Mouse (Mus musculus) kidney, embryonic 14.5 days (tissue): ENCODE measurements around the gene Pros1. TPM values are rescaled to one million over a fixed set of nuclear protein-coding genes. Genes with fewer than 3 reads are reported as not detected.

Source experiments
- ATAC-seq: fragments of 200-750 bp; cut with Nextera tagmentation; 2 replicates; pipeline ENCODE4 v1.8.0; 2017; ENCODE audit warnings: moderate number of reproducible peaks, mild to moderate bottlenecking, moderate TSS enrichment, moderate library complexity; ENCODE audit not compliant: low FRiP score, low TSS enrichment
- H3K27ac ChIP-seq: fragments of 300-500 bp; sonication (generic); 2 replicates; pipeline ENCODE4 v1.5.1; 2014; ENCODE audit warnings: low read depth, mild to moderate bottlenecking, low read length, moderate library complexity, mixed read lengths
- H3K27me3 ChIP-seq: fragments of 300-500 bp; sonication (generic); 2 replicates; pipeline ENCODE4 v1.6.1; 2014; ENCODE audit warnings: mild to moderate bottlenecking, low read length; ENCODE audit not compliant: control insufficient read depth, insufficient read depth
- H3K36me3 ChIP-seq: fragments of 300-500 bp; sonication (generic); 2 replicates; pipeline ENCODE4 v1.6.1; 2014; ENCODE audit warnings: low read length, mixed read lengths; ENCODE audit not compliant: control insufficient read depth, insufficient read depth
- H3K4me1 ChIP-seq: fragments of 300-500 bp; sonication (generic); 2 replicates; pipeline ENCODE4 v1.6.1; 2014; ENCODE audit warnings: low read length, mixed read lengths; ENCODE audit not compliant: control insufficient read depth, insufficient read depth
- H3K4me2 ChIP-seq: fragments of 300-500 bp; sonication (generic); replicated peaks from 2 replicates; pipeline ENCODE4 v1.6.1; 2014; ENCODE audit warnings: low read depth, mild to moderate bottlenecking, low read length
- H3K4me3 ChIP-seq: fragments of 300-500 bp; sonication (generic); 2 replicates; pipeline ENCODE4 v1.5.1; 2014; ENCODE audit warnings: mild to moderate bottlenecking, low read length
- H3K9ac ChIP-seq: fragments of 300-500 bp; sonication (generic); 2 replicates; pipeline ENCODE4 v1.6.1; 2014; ENCODE audit warnings: low read depth, mild to moderate bottlenecking, low read length, moderate library complexity
- H3K9me3 ChIP-seq: fragments of 300-500 bp; sonication (generic); 2 replicates; pipeline ENCODE4 v1.6.1; 2016; ENCODE audit warnings: low read length; ENCODE audit not compliant: control insufficient read depth
- WGBS: fragments of 180-500 bp; shearing (Covaris S2); extraction: QIAGEN DNeasy Blood & Tissue Kit; methylation state at CpG from one replicate; pipeline ENCODE4 v1.1.7; 2014; 5-methylcytosine and 5-hydroxymethylcytosine counted together
- polyA plus RNA-seq: library from polyadenylated mRNA; unstranded; fragments of >200 nt; fragmentation: Nextera tagmentation; extraction: Ambion mirVana; gene quantifications from 2 replicates; pipeline ENCODE4 v1.2.1, GENCODE M21; 2014

Pros1 gene
- polyA plus RNA-seq, 1 experiment from 2014 or later = 28.9 TPM

DNA sequence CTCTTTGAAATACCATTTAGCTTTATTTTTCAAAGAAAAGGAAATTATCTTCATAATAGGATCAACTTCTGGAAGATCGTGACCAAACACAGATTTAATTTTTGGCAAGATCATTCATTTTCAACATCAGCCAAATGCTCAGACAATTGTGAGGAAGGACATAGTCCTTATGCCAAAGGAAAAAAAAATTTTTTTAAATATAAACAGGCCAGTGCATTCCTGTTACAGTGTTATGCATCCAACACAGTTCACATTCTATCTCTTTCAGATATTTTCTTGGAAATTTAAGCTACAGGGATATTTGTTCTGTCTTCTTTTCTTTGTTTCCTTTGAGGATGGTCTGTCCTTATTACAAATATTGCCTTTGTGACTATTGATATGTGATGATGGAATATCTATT lies 57.3 kb downstream of the Pros1 start:
- ATAC-seq = no peak
- WGBS = 93% methylated on average over 1 of the region's 1 CpGs

GRCm38 (mm10) chr16:62912246-62912645 lies 58.1 kb downstream of the Pros1 start:
- H3K4me2 ChIP-seq = no peak overlapping the region
- H3K27ac ChIP-seq = no peak overlapping the region
- H3K9me3 ChIP-seq = no peaks in the 10 kb centered on the region
- H3K4me1 ChIP-seq = no peaks in the 10 kb centered on the region
- no peak for ATAC-seq
- H3K4me3 ChIP-seq = no peak overlapping the region
- no peak overlapping the region for H3K9ac ChIP-seq
- H3K36me3 ChIP-seq = no peaks in the 10 kb centered on the region
- 76% methylated on average over 2 of the region's 2 CpGs for WGBS
- no peaks in the 10 kb centered on the region for H3K27me3 ChIP-seq

More for the DNA sequence above, 57.3 kb downstream of the Pros1 start:
- Histone ChIP-seq H3K9ac (no peak overlapping the region), H3K9me3 (no peaks in the 10 kb centered on the region), H3K36me3 (no peaks in the 10 kb centered on the region), H3K4me2 (no peak overlapping the region), H3K4me1 (no peaks in the 10 kb centered on the region), H3K27me3 (no peaks in the 10 kb centered on the region), H3K27ac (no peak overlapping the region), H3K4me3 (no peak overlapping the region)

GRCm38 (mm10) chr16:62915530-62915929 lies 61.4 kb downstream of the Pros1 start:
- no peak overlapping the region for H3K4me3 ChIP-seq
- H3K9me3 ChIP-seq = no peaks in the 10 kb centered on the region
- no peaks in the 10 kb centered on the region for H3K36me3 ChIP-seq
- 95% methylated on average over 5 of the region's 5 CpGs for WGBS
- H3K27ac ChIP-seq = no peak overlapping the region
- H3K4me2 ChIP-seq = no peak overlapping the region
- no peaks in the 10 kb centered on the region for H3K4me1 ChIP-seq
- no peak for ATAC-seq
- H3K27me3 ChIP-seq = no peaks in the 10 kb centered on the region
- H3K9ac ChIP-seq = no peak overlapping the region

GRCm38 (mm10) chr16:62922245-62922644 lies 68.1 kb downstream of the Pros1 start:
- no peaks in the 10 kb centered on the region for H3K27me3 ChIP-seq
- H3K9me3 ChIP-seq = no peaks in the 10 kb centered on the region
- H3K27ac ChIP-seq = no peak overlapping the region
- H3K9ac ChIP-seq = no peak overlapping the region
- no peaks in the 10 kb centered on the region for H3K36me3 ChIP-seq
- no peak overlapping the region for H3K4me2 ChIP-seq
- ATAC-seq = no peak
- 28% methylated on average over 8 of the region's 8 CpGs for WGBS
- no peak overlapping the region for H3K4me3 ChIP-seq
- H3K4me1 ChIP-seq = peaks cover 4% of the 10 kb centered on the region; the same call in 1 of the 2 replicates

DNA sequence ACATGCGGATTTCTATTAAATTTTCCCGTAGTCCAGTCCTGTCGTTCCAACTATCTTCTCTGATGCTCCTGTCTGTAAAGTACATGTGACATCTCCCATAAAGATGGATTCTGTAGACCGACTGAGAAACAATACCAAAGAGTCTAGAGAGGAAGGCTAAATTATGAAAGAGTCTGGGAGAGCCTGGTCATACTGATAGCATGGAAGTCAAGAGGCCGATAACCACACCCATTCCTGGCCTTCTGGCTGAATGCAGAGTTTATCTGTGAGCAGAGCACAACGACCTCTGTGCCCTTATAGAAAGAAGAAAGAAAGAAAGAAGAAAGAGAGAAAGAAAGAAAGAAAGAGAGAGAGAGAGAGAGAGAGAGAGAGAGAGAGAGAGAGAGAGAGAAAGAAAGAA lies 77.2 kb downstream of the Pros1 start:
- H3K36me3 ChIP-seq = no peaks in the 10 kb centered on the region
- H3K4me2 ChIP-seq = no peak overlapping the region
- no peaks in the 10 kb centered on the region for H3K9me3 ChIP-seq
- 93% methylated on average over 6 of the region's 6 CpGs for WGBS
- no peaks in the 10 kb centered on the region for H3K4me1 ChIP-seq
- no peak overlapping the region for H3K4me3 ChIP-seq
- ATAC-seq = no peak
- no peaks in the 10 kb centered on the region for H3K27me3 ChIP-seq
- H3K27ac ChIP-seq = no peak overlapping the region
- H3K9ac ChIP-seq = no peak overlapping the region

GRCm38 (mm10) chr16:62936316-62936715 lies 82.2 kb downstream of the Pros1 start:
- H3K36me3 ChIP-seq = no peaks in the 10 kb centered on the region
- no peak for ATAC-seq
- H3K9me3 ChIP-seq = no peaks in the 10 kb centered on the region
- no peak overlapping the region for H3K9ac ChIP-seq
- no peak overlapping the region for H3K4me3 ChIP-seq
- no peaks in the 10 kb centered on the region for H3K27me3 ChIP-seq
- no peak overlapping the region for H3K4me2 ChIP-seq
- H3K4me1 ChIP-seq = no peaks in the 10 kb centered on the region
- 66% methylated on average over 11 of the region's 11 CpGs for WGBS
- no peak overlapping the region for H3K27ac ChIP-seq

DNA sequence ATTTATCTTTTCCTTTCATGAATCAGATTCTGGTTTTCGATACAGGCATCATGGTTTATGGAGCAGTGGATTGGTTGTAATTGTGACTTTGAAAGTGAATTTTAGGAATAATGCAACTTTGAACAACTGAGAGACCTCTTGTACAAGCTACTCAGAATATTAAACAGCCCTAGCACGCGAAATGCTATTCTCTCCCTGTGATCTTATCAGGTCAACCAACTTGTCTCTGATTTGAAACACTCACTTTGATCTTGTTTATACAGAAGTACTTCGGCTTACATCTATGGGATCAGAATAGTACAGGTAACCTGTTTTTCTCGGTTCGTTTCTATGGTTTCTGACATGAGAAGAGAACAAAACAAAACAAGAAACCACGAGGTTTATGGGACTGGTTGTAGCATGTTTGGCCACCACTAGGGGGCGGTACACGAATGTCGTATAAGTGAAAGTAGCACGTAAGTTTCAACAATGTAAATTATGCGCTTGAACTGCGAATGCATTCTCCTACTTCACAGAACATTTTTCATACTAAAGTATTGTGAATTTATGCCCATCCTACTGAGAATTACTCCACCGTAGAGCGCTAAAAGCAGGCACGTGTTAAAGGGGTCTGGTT lies 86.4 kb downstream of the Pros1 start:
- Histone ChIP-seq H3K4me1 (no peaks in the 10 kb centered on the region; the same call in 1 of the 2 replicates), H3K4me3 (no peak overlapping the region), H3K27ac (no peak overlapping the region), H3K4me2 (peak overlapping the region; percentile 35; the same call in 1 of the 2 replicates), H3K9me3 (no peaks in the 10 kb centered on the region), H3K9ac (no peak overlapping the region; the same call in 1 of the 2 replicates), H3K27me3 (no peaks in the 10 kb centered on the region), H3K36me3 (no peaks in the 10 kb centered on the region)
- ATAC-seq = peak; percentile 81
- WGBS = 22% methylated on average over 16 of the region's 16 CpGs

DNA sequence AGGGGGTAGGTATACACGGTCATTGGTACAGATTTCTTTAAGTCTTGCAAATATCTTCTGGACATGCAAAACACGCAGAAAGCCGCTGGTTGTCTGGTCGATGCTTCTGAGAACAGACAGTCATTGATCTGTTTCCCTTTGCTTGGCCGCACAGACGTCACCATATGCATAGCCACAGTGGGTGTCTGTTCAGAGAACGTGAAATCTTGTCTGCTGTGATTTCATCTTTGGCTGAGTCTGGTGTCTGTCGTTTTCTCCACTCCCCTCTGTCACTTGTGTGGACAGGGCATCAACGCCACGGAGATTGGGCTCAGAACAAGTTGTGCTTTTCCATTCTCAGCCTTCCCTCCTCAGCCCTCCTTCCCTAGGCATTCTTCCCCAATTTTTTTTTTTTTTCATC lies 87.7 kb downstream of the Pros1 start:
- no peak overlapping the region for H3K27ac ChIP-seq
- 78% methylated on average over 10 of the region's 10 CpGs for WGBS
- ATAC-seq = no peak; the same call in 1 of the 2 replicates

DNA sequence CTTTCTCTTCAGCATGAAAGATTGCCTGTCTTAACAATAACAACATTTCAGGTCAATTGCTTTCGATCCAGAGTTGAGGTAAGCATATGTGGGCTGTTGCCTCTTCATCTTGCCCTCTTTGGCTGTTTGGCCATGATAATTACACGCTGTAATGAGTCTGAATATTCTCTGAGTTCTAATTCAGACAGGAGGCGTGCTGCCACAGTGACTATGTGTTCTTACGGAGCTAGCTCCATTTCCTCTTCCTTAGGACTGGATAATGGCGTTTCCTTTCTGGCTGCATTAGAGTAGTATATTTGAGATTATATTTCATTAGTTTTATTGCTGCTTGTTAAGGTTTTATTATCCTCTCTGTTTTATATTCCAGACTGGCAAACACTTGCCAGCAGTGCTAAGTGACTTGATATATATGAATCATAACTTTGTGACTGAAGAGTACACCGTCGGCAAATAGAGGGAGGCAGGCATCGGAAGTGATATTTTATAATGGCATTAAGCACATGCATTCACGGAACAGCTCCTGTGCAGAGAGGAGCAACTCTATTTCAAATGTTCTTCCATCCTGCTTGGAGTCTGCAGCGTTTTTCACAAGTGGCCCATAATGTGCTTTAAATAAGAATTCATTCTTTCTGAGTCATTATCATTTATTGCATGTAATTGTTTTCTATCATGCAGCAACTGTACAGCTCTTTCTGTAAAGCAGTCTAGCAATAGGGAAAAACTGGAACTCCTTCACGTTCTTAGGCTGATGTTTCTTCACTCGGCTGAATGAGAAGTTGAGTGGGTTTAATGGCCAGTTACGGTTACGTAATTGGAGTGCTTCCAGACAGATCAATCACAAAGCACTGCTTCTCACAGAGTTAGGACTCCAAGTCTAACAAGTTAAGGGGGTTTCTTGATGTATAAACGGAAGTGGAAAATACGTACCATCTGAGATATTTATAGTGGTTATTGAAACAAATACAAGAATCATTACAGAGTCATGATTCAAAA lies 88.6 kb downstream of the Pros1 start:
- H3K36me3 ChIP-seq = no peaks in the 10 kb centered on the region
- no peak for ATAC-seq
- no peaks in the 10 kb centered on the region for H3K27me3 ChIP-seq
- H3K9ac ChIP-seq = no peak overlapping the region
- H3K27ac ChIP-seq = no peak overlapping the region
- no peaks in the 10 kb centered on the region; the same call in 1 of the 2 replicates for H3K4me1 ChIP-seq
- 34% methylated on average over 16 of the region's 16 CpGs for WGBS
- no peaks in the 10 kb centered on the region for H3K9me3 ChIP-seq
- no peak overlapping the region for H3K4me3 ChIP-seq
- H3K4me2 ChIP-seq = 0 out of 2 replicates have a peak overlapping the region, but pooled peaks have one; percentile 13

More for the DNA sequence above, 87.7 kb downstream of the Pros1 start:
- Histone ChIP-seq H3K36me3 (no peaks in the 10 kb centered on the region), H3K9me3 (no peaks in the 10 kb centered on the region), H3K4me2 (no peak overlapping the region), H3K9ac (no peak overlapping the region), H3K4me3 (no peak overlapping the region), H3K4me1 (no peaks in the 10 kb centered on the region; the same call in 1 of the 2 replicates), H3K27me3 (no peaks in the 10 kb centered on the region)
